Mouse (Mus musculus): ENCODE results near the gene Lhfpl2. TPM values are rescaled to one million over a fixed set of nuclear protein-coding genes. Genes with fewer than 3 reads are reported as not detected.

Gene Lhfpl2
- total RNA-seq, 4 experiments from 2014 or later: 27.4 to 49.2 (median 34.5) TPM

GRCm38 (mm10) chr13:94224717-94225705, 167.4 kb downstream of the Lhfpl2 start:
- no peak for DNase-seq

- DNase-seq: no peak
Observed at GRCm38 (mm10) chr13:94231871-94232270, 174.3 kb downstream of the Lhfpl2 start.

- DNase-seq: no peak
Observed at GRCm38 (mm10) chr13:94239488-94239887, 181.9 kb downstream of the Lhfpl2 start.

- no peak for DNase-seq
Observed at GRCm38 (mm10) chr13:94240111-94240510, 182.5 kb downstream of the Lhfpl2 start.

- DNase-seq: no peak
Observed at GRCm38 (mm10) chr13:94240873-94241272, 183.3 kb downstream of the Lhfpl2 start.

GRCm38 (mm10) chr13:94241892-94242524, 184.4 kb downstream of the Lhfpl2 start:
- DNase-seq: no peak

GRCm38 (mm10) chr13:94242897-94243296, 185.3 kb downstream of the Lhfpl2 start:
- no peak for DNase-seq

Other genes with a start within 250 kb of the Lhfpl2 start
- 10 to 100 TPM; 71.3 to 83.2 (median 75.9) TPM for gene Scamp1, start 228.1 kb downstream of the Lhfpl2 start, total RNA-seq (2022)